Mouse (Mus musculus) bone marrow, adult 2 months (tissue): ENCODE results near the gene Colgalt1.

Experiments
- CTCF ChIP-seq: fragments of 200-500 bp; IDR thresholded peaks from 2 replicates; pipeline ENCODE4 v1.5.1; 2011; ENCODE audit warnings: low read length, control low read depth; ENCODE audit not compliant: control insufficient read depth, insufficient read depth
- POLR2A ChIP-seq: fragments of 200-500 bp; IDR thresholded peaks from 2 replicates; pipeline ENCODE4 v1.6.1; 2011; ENCODE audit warnings: low read depth, mild to moderate bottlenecking, control low read depth, low read length, borderline replicate concordance; ENCODE audit not compliant: control insufficient read depth

DNA sequence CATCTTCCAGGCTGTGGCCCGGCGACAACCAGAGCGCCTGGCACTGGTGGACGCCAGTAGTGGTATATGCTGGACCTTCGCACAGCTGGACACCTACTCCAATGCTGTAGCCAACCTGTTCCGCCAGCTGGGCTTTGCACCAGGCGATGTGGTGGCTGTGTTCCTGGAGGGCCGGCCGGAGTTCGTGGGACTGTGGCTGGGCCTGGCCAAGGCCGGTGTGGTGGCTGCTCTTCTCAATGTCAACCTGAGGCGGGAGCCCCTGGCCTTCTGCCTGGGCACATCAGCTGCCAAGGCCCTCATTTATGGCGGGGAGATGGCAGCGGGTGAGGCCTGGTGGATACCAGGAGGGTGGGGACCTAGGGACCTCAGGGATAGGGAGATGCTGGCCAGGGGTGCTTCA, 31.3 kb upstream of the Colgalt1 start:
- TF ChIP-seq POLR2A (no peak), CTCF (no peak)
